Mouse (Mus musculus) liver, embryonic 14.5 days (tissue): ENCODE data around the gene Erv3. TPM values are rescaled to one million over a fixed set of nuclear protein-coding genes. Genes with fewer than 3 reads are reported as not detected.

Source experiments
- ATAC-seq: fragments of 200-750 bp; cut with Nextera tagmentation; 2 replicates; pipeline ENCODE4 v1.8.0; 2017; ENCODE audit warnings: moderate number of reproducible peaks, mild to moderate bottlenecking, moderate library complexity; ENCODE audit not compliant: insufficient read depth
- DNase-seq, 3 experiments: peaks; one replicate each; pipeline ENCODE4 v3.0.0-alpha.2; 2012 to 2013; ENCODE audit warnings: low read depth in 3 of 3, low spot score in 3 of 3
- H3K27ac ChIP-seq: fragments of 300-500 bp; sonication (generic); 2 replicates; pipeline ENCODE4 v1.5.1; 2014; ENCODE audit warnings: moderate library complexity, mild to moderate bottlenecking, control low read depth, inconsistent platforms
- H3K27me3 ChIP-seq: fragments of 300-500 bp; sonication (generic); 2 replicates; pipeline ENCODE4 v1.6.1; 2014; ENCODE audit warnings: mild to moderate bottlenecking, low read length, moderate library complexity; ENCODE audit not compliant: control insufficient read depth, insufficient read depth
- H3K36me3 ChIP-seq: fragments of 300-500 bp; sonication (generic); replicated peaks from 2 replicates; pipeline ENCODE4 v1.6.1; 2014; ENCODE audit warnings: low read depth; ENCODE audit not compliant: control insufficient read depth, insufficient read depth
- H3K4me1 ChIP-seq, 2 experiments: fragments of 200-500 bp in 1 of 2; fragments of 300-500 bp in 1 of 2; sonication (generic) in 1 of 2; replicated peaks; 2 replicates each; pipeline ENCODE4 v1.6.1; 2012 to 2014; ENCODE audit warnings: antibody characterized with exemption in 1 of 2, inconsistent platforms in 1 of 2, low read length in 1 of 2; ENCODE audit not compliant: control insufficient read depth in 2 of 2, insufficient read depth in 2 of 2
- H3K4me2 ChIP-seq: fragments of 300-500 bp; sonication (generic); 2 replicates; pipeline ENCODE4 v1.6.1; 2014; ENCODE audit warnings: low read depth, mild to moderate bottlenecking, control low read depth, moderate library complexity
- H3K4me3 ChIP-seq, 2 experiments: fragments of 200-500 bp in 1 of 2; fragments of 300-500 bp in 1 of 2; sonication (generic) in 1 of 2; 2 replicates each; pipeline ENCODE4 v1.5.1; 2012 to 2014; ENCODE audit warnings: low read depth in 2 of 2, low read length in 2 of 2, mild to moderate bottlenecking in 2 of 2, control low read depth in 1 of 2, inconsistent platforms in 1 of 2, moderate library complexity in 1 of 2; ENCODE audit not compliant: insufficient read depth in 1 of 2
- H3K9ac ChIP-seq: fragments of 300-500 bp; sonication (generic); replicated peaks from 2 replicates; pipeline ENCODE4 v1.6.1; 2014; ENCODE audit warnings: mild to moderate bottlenecking, control low read depth, moderate library complexity
- H3K9me3 ChIP-seq: fragments of 300-500 bp; sonication (generic); 2 replicates; pipeline ENCODE4 v1.6.1; 2016; ENCODE audit warnings: low read length, mixed read lengths; ENCODE audit not compliant: control insufficient read depth
- CTCF ChIP-seq: IDR thresholded peaks from 2 replicates; pipeline ENCODE4 v1.5.1; 2016; ENCODE audit warnings: antibody characterized with exemption, low read depth, control low read depth
- EP300 ChIP-seq: IDR thresholded peaks from 2 replicates; pipeline ENCODE4 v1.6.1; 2016; ENCODE audit warnings: antibody characterized with exemption, low read depth
- WGBS: fragments of 180-500 bp; shearing (Covaris S2); extraction: QIAGEN DNeasy Blood & Tissue Kit; methylation state at CpG from one replicate; pipeline ENCODE4 v1.1.7; 2014; ENCODE audit not compliant: insufficient replicate concordance; 5-methylcytosine and 5-hydroxymethylcytosine counted together
- polyA plus RNA-seq, 2 experiments: library from polyadenylated mRNA; depleted of rRNA in 1 of 2; stranded (reverse) in 1 of 2; unstranded in 1 of 2; fragments of >200 nt; fragmentation: Nextera tagmentation in 1 of 2; extraction: Ambion mirVana in 1 of 2; gene quantifications; 2 replicates each; pipeline versions ENCODE4 v1.2.1 to v1.2.3; 2012 to 2014

Gene Erv3
- polyA plus RNA-seq, 2 experiments = 0.01 TPM; not detected in 1

DNA sequence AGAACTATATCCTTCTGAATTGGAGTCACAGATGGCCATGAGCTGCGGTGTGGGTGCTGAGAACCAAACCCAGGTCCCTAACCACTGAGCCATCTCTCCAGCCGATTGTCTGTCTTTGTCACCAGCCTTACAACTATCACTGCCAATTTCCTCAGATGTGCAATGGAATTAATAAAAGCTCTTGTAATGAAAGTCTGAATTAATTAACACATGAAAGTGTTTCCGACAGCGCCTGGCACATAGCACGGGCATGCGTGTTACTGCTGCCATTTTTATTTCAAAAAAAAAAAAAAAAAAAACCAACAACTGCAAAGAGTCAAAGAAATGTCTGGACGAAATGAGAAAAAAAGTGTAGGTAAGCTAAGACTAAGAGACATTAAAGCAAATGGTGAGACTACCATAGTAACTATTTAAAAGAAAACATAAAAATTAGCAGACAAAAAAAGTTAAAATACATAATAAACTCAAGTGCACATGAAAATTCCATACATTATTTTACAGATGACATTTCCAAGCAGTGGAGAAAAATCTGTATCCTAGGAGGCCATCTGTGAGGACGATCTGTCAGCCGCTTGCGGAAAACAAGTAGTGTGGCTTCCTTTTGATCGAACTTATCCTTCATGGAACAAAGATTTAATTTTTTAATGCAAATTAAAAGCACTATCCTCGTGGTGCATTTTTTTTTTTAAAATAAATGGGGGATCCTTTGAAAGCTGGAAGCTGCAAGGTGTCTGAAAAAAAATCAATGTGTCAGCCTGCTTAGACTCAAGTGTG lies 38.0 kb upstream of the Erv3 start:
- Histone ChIP-seq H3K36me3 (no peaks in the 10 kb centered on the region), H3K9me3 (no peaks in the 10 kb centered on the region), H3K9ac (no peak overlapping the region), H3K4me2 (no peak overlapping the region), H3K4me3 (no peak overlapping the region), H3K27ac (no peak overlapping the region), H3K27me3 (no peaks in the 10 kb centered on the region), H3K4me1 (peaks cover 0 to 4% of the 10 kb centered on the region in 2 experiments; a peak in 1 of 4 replicates)
- ATAC-seq (no peak), DNase-seq (no peak)
- 77% methylated on average over 12 of the region's 12 CpGs for WGBS
- TF ChIP-seq CTCF (no peak), EP300 (no peak)

DNA sequence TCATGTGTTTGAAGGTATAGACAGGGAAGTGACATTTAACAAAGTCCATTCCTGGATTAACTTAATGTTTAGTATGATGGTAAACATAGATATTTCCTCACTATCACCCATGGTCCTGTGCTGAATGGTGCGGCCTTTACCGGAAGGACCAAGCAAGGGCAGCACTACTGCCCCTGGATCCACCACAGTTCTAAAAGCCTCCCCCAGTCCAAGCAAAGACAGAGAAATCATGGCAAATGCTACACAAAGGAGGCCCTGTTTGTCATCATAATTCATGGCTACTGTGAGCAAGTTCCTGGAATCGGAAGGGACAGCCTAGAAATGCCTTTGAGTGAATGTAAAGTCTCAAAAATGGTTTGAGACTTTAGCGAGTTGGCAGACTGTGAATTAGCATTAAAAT lies 36.5 kb upstream of the Erv3 start:
- no peak overlapping the region for H3K4me3 ChIP-seq
- H3K36me3 ChIP-seq = no peaks in the 10 kb centered on the region
- peaks cover 0 to 7% of the 10 kb centered on the region in 2 experiments; a peak in 2 of 4 replicates for H3K4me1 ChIP-seq
- WGBS = 74% methylated on average over 4 of the region's 4 CpGs
- no peak overlapping the region for H3K27ac ChIP-seq
- no peak for ATAC-seq
- no peaks in the 10 kb centered on the region for H3K27me3 ChIP-seq
- no peak for DNase-seq
- H3K4me2 ChIP-seq = no peak overlapping the region
- H3K9me3 ChIP-seq = no peaks in the 10 kb centered on the region
- TF ChIP-seq EP300 = no peak
- TF ChIP-seq CTCF = no peak
- no peak overlapping the region for H3K9ac ChIP-seq

DNA sequence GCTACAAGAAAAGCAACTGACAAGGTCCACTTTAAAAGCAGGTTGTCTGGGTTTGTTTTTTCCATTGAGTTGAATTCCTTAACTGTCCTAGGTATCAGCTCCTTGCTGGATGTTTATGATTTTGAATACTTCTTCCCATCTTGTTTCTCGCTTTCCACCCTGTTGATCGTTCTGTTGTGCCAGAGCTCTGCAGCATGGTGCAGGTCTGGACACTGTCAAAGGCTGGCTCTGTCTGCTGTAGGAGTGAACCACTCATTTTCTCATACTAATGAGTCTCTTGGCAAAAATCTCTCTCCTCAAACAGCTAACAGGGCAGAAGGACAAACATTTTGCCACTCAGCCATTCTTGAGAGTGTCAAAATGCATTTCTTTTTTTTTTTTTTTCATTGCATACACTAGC lies 35.6 kb upstream of the Erv3 start:
- DNase-seq (no peak), ATAC-seq (no peak)
- Histone ChIP-seq H3K27me3 (no peaks in the 10 kb centered on the region), H3K4me2 (no peak overlapping the region), H3K36me3 (no peaks in the 10 kb centered on the region), H3K4me3 (no peak overlapping the region), H3K27ac (no peak overlapping the region), H3K9ac (no peak overlapping the region), H3K4me1 (peaks cover 0 to 5% of the 10 kb centered on the region in 2 experiments; a peak in 2 of 4 replicates), H3K9me3 (no peaks in the 10 kb centered on the region)
- WGBS = 46% methylated on average over 2 of the region's 2 CpGs
- TF ChIP-seq CTCF (no peak), EP300 (no peak)

DNA sequence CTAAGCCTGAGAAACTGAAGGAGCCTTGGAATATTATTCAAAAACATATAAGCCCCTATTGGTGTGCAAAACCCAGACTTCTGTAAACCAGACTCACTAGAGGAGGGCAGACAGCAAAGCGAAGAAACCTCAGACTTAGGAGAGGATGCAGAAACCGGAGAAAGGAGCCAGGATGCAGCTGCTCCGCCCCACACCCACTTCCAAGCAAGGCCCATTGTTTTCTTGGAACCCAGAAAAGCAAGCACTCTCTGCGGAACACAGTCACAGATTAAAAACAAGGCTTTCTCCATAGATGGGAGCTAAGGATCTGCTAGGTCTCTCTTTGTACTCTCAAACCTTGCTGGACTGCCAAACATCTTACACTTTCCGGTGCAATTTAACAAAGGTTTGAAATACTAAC lies 33.0 kb upstream of the Erv3 start:
- ATAC-seq (no peak), DNase-seq (no peak)
- Histone ChIP-seq H3K4me1 (peaks cover 0 to 5% of the 10 kb centered on the region in 2 experiments; a peak in 3 of 4 replicates), H3K4me3 (no peak overlapping the region), H3K4me2 (no peak overlapping the region), H3K9ac (no peak overlapping the region), H3K9me3 (no peaks in the 10 kb centered on the region), H3K27ac (no peak overlapping the region), H3K36me3 (no peaks in the 10 kb centered on the region), H3K27me3 (no peaks in the 10 kb centered on the region)
- TF ChIP-seq EP300 (no peak), CTCF (no peak)
- 37% methylated on average over 5 of the region's 5 CpGs for WGBS

DNA sequence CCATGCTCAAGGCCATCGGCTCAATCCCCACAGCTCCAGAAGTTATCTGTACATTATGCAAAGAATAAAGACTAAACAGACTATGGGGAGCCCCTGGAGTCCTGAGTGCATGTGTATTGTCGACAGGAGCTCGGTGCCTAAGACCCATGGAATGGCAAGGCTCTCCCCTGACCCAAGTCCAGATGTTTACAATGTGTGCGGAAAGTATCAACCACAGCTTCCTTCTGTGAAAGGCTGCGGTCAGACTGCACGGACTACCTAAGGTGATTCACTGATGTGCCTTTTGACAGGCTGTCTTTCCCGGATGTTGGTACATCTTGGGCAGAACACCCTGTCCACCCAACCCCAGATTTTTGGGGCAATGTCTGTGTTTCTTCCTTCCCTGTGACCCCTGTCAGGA lies 28.7 kb upstream of the Erv3 start:
- Histone ChIP-seq H3K9me3 (no peaks in the 10 kb centered on the region), H3K4me2 (no peak overlapping the region), H3K4me1 (peaks cover 0 to 5% of the 10 kb centered on the region in 2 experiments; a peak in 3 of 4 replicates), H3K36me3 (no peaks in the 10 kb centered on the region), H3K9ac (no peak overlapping the region), H3K27ac (no peak overlapping the region), H3K4me3 (no peak overlapping the region), H3K27me3 (no peaks in the 10 kb centered on the region)
- TF ChIP-seq EP300 (no peak), CTCF (no peak)
- WGBS = 9% methylated on average over 7 of the region's 7 CpGs
- DNase-seq (no peak), ATAC-seq (no peak)
